Mouse (Mus musculus) stomach, embryonic 15.5 days (tissue): ENCODE measurements around the gene Gpnmb. TPM values are rescaled to one million over a fixed set of nuclear protein-coding genes. Genes with fewer than 3 reads are reported as not detected.

Experiments
- ATAC-seq: fragments of 200-750 bp; cut with Nextera tagmentation; 2 replicates; pipeline ENCODE4 v1.8.0; 2017; ENCODE audit warnings: low read depth, moderate number of reproducible peaks, moderate TSS enrichment; ENCODE audit not compliant: insufficient read depth, low FRiP score
- H3K27ac ChIP-seq: fragments of 300-500 bp; sonication (generic); 2 replicates; pipeline ENCODE4 v1.5.1; 2015; ENCODE audit warnings: mild to moderate bottlenecking, inconsistent platforms
- H3K27me3 ChIP-seq: fragments of 300-500 bp; sonication (generic); replicated peaks from 2 replicates; pipeline ENCODE4 v1.6.1; 2015; ENCODE audit warnings: inconsistent platforms
- H3K36me3 ChIP-seq: fragments of 300-500 bp; sonication (generic); 2 replicates; pipeline ENCODE4 v1.6.1; 2015; ENCODE audit warnings: inconsistent platforms
- H3K4me1 ChIP-seq: fragments of 300-500 bp; sonication (generic); 2 replicates; pipeline ENCODE4 v1.6.1; 2015; ENCODE audit warnings: inconsistent platforms
- H3K4me2 ChIP-seq: fragments of 300-500 bp; sonication (generic); 2 replicates; pipeline ENCODE4 v1.6.1; 2015; ENCODE audit warnings: mild to moderate bottlenecking, inconsistent platforms
- H3K4me3 ChIP-seq: fragments of 300-500 bp; sonication (generic); replicated peaks from 2 replicates; pipeline ENCODE4 v1.5.1; 2015; ENCODE audit warnings: inconsistent platforms
- H3K9ac ChIP-seq: fragments of 300-500 bp; sonication (generic); 2 replicates; pipeline ENCODE4 v1.6.1; 2015; ENCODE audit warnings: inconsistent platforms
- H3K9me3 ChIP-seq: fragments of 300-500 bp; sonication (generic); 2 replicates; pipeline ENCODE4 v1.6.1; 2016; ENCODE audit warnings: inconsistent platforms
- WGBS: fragments of 180-500 bp; shearing (Covaris S2); methylation state at CpG from one replicate; pipeline ENCODE4 v1.1.7; 2015; 5-methylcytosine and 5-hydroxymethylcytosine counted together
- polyA plus RNA-seq: library from polyadenylated mRNA; unstranded; fragments of >200 nt; fragmentation: Nextera tagmentation; extraction: Ambion mirVana; gene quantifications from 2 replicates; pipeline ENCODE4 v1.2.1, GENCODE M21; 2015

The Gpnmb gene
- polyA plus RNA-seq, 1 experiment from 2014 or later: 0.26 TPM

- Histone ChIP-seq H3K4me1 (0 out of 2 replicates have a peak, but pooled peaks cover 4% of the 10 kb centered on the region), H3K4me3 (no peak overlapping the region), H3K4me2 (no peak overlapping the region), H3K27ac (no peak overlapping the region), H3K36me3 (no peaks in the 10 kb centered on the region), H3K9ac (no peak overlapping the region), H3K9me3 (no peaks in the 10 kb centered on the region), H3K27me3 (no peaks in the 10 kb centered on the region)
- WGBS: 63% methylated on average over 12 of the region's 12 CpGs
- no peak for ATAC-seq
These were observed 919 bp downstream of the Gpnmb start for GRCm38 (mm10) chr6:49037268-49037662.

- H3K9ac ChIP-seq: no peak overlapping the region
- no peaks in the 10 kb centered on the region for H3K36me3 ChIP-seq
- WGBS: 14% methylated on average over 18 of the region's 18 CpGs
- H3K4me2 ChIP-seq: peak overlapping the region; percentile 51
- no peak overlapping the region for H3K27ac ChIP-seq
- 0 out of 2 replicates have a peak, but pooled peaks cover 4% of the 10 kb centered on the region for H3K4me1 ChIP-seq
- no peaks in the 10 kb centered on the region for H3K27me3 ChIP-seq
- no peaks in the 10 kb centered on the region for H3K9me3 ChIP-seq
- ATAC-seq: no peak
- peak overlapping the region; percentile 33 for H3K4me3 ChIP-seq
These were observed 3.3 kb downstream of the Gpnmb start for GRCm38 (mm10) chr6:49039470-49040180.

GRCm38 (mm10) chr6:49046502-49046901 is 10.2 kb downstream of the Gpnmb start:
- H3K4me3 ChIP-seq: no peak overlapping the region
- H3K9ac ChIP-seq: no peak overlapping the region
- H3K4me1 ChIP-seq: no peaks in the 10 kb centered on the region
- ATAC-seq: no peak
- H3K36me3 ChIP-seq: no peaks in the 10 kb centered on the region
- H3K9me3 ChIP-seq: no peaks in the 10 kb centered on the region
- H3K27me3 ChIP-seq: no peaks in the 10 kb centered on the region
- no peak overlapping the region for H3K4me2 ChIP-seq
- 70% methylated on average over 6 of the region's 6 CpGs for WGBS
- no peak overlapping the region for H3K27ac ChIP-seq

GRCm38 (mm10) chr6:49046976-49047375 is 10.6 kb downstream of the Gpnmb start:
- Histone ChIP-seq H3K4me1 (no peaks in the 10 kb centered on the region), H3K27ac (no peak overlapping the region), H3K9ac (no peak overlapping the region), H3K4me2 (no peak overlapping the region), H3K4me3 (no peak overlapping the region), H3K9me3 (no peaks in the 10 kb centered on the region), H3K27me3 (no peaks in the 10 kb centered on the region), H3K36me3 (no peaks in the 10 kb centered on the region)
- WGBS: 73% methylated on average over 8 of the region's 8 CpGs
- ATAC-seq: no peak

GRCm38 (mm10) chr6:49047848-49048247 is 11.5 kb downstream of the Gpnmb start:
- Histone ChIP-seq H3K4me1 (no peaks in the 10 kb centered on the region), H3K27ac (no peak overlapping the region), H3K36me3 (no peaks in the 10 kb centered on the region), H3K4me3 (no peak overlapping the region), H3K27me3 (no peaks in the 10 kb centered on the region), H3K9me3 (no peaks in the 10 kb centered on the region), H3K9ac (no peak overlapping the region), H3K4me2 (no peak overlapping the region)
- ATAC-seq: no peak
- 67% methylated on average over 10 of the region's 10 CpGs for WGBS

- 83% methylated on average over 10 of the region's 10 CpGs for whole genome bisulfite sequencing
- Histone ChIP-seq H3K4me2 (no peak overlapping the region), H3K9ac (no peak overlapping the region), H3K27me3 (no peaks in the 10 kb centered on the region), H3K36me3 (no peaks in the 10 kb centered on the region), H3K9me3 (no peaks in the 10 kb centered on the region), H3K4me3 (no peak overlapping the region), H3K27ac (no peak overlapping the region), H3K4me1 (no peaks in the 10 kb centered on the region)
- no peak for ATAC-seq
These were observed 12.0 kb downstream of the Gpnmb start for GRCm38 (mm10) chr6:49048395-49048794.

- H3K9me3 ChIP-seq: no peaks in the 10 kb centered on the region
- no peaks in the 10 kb centered on the region for H3K27me3 ChIP-seq
- no peak overlapping the region for H3K4me2 ChIP-seq
- H3K4me3 ChIP-seq: no peak overlapping the region
- no peak for ATAC-seq
- H3K36me3 ChIP-seq: no peaks in the 10 kb centered on the region
- no peaks in the 10 kb centered on the region for H3K4me1 ChIP-seq
- 69% methylated on average over 11 of the region's 11 CpGs for WGBS
- H3K27ac ChIP-seq: no peak overlapping the region
- no peak overlapping the region for H3K9ac ChIP-seq
These were observed 14.5 kb downstream of the Gpnmb start for GRCm38 (mm10) chr6:49050677-49051410.

GRCm38 (mm10) chr6:49052191-49052590 is 15.8 kb downstream of the Gpnmb start:
- H3K36me3 ChIP-seq: no peaks in the 10 kb centered on the region
- no peak for ATAC-seq
- H3K4me1 ChIP-seq: no peaks in the 10 kb centered on the region
- H3K27me3 ChIP-seq: no peaks in the 10 kb centered on the region
- H3K9ac ChIP-seq: no peak overlapping the region
- no peak overlapping the region for H3K27ac ChIP-seq
- no peak overlapping the region for H3K4me3 ChIP-seq
- no peaks in the 10 kb centered on the region for H3K9me3 ChIP-seq
- 63% methylated on average over 5 of the region's 5 CpGs for WGBS
- no peak overlapping the region for H3K4me2 ChIP-seq

- H3K4me2 ChIP-seq: no peak overlapping the region
- no peak for ATAC-seq
- H3K9me3 ChIP-seq: no peaks in the 10 kb centered on the region
- no peak overlapping the region for H3K9ac ChIP-seq
- H3K36me3 ChIP-seq: no peaks in the 10 kb centered on the region
- no peak overlapping the region for H3K27ac ChIP-seq
- WGBS: 34% methylated on average over 7 of the region's 7 CpGs
- no peak overlapping the region for H3K4me3 ChIP-seq
- no peaks in the 10 kb centered on the region for H3K4me1 ChIP-seq
- no peaks in the 10 kb centered on the region for H3K27me3 ChIP-seq
These were observed 18.9 kb downstream of the Gpnmb start for GRCm38 (mm10) chr6:49055256-49055733.

- Histone ChIP-seq H3K4me1 (no peaks in the 10 kb centered on the region), H3K27me3 (no peaks in the 10 kb centered on the region), H3K9ac (no peak overlapping the region), H3K9me3 (no peaks in the 10 kb centered on the region), H3K27ac (no peak overlapping the region), H3K4me2 (no peak overlapping the region), H3K36me3 (no peaks in the 10 kb centered on the region), H3K4me3 (no peak overlapping the region)
- ATAC-seq: no peak
- 78% methylated on average over 9 of the region's 9 CpGs for WGBS
These were observed 19.7 kb downstream of the Gpnmb start for GRCm38 (mm10) chr6:49056009-49056408.

- Histone ChIP-seq H3K27me3 (no peaks in the 10 kb centered on the region), H3K4me3 (no peak overlapping the region), H3K4me1 (no peaks in the 10 kb centered on the region), H3K4me2 (no peak overlapping the region), H3K9me3 (no peaks in the 10 kb centered on the region), H3K36me3 (no peaks in the 10 kb centered on the region), H3K27ac (no peak overlapping the region), H3K9ac (no peak overlapping the region)
- no peak for ATAC-seq
- WGBS: 33% methylated on average over 8 of the region's 8 CpGs
These were observed 21.0 kb downstream of the Gpnmb start for GRCm38 (mm10) chr6:49057053-49058021.
